Mouse (Mus musculus): Measurements from ENCODE around the gene Ube2d3.
"Not testable (repeated sequence)": the region's sequence is repeated elsewhere in the genome, so short reads cannot be mapped to it uniquely, and the experiment has no call there.

The Ube2d3 gene

DNA sequence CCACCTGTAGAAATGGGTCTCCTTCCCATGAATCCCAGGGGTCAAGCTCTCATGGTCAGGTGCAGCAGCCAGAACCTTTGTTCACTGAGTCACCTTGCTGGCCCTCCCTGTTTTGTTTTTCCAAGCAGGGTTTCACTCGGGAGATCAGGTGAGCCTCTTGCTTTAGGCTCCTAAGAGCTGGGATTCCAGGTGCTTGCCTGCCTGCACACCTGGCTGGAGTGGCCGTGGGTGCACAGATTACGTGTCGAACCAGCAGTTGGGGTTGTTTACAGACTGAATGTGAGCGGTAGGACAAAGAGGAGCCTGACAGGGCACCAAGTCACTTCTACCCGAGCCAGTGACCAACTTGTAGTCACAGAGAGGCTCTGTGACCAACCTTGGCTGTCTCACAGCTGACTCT lies 53.2 kb downstream of the Ube2d3 start:
- no peak for DNase-seq (ENCODE audit: low spot score)

DNA sequence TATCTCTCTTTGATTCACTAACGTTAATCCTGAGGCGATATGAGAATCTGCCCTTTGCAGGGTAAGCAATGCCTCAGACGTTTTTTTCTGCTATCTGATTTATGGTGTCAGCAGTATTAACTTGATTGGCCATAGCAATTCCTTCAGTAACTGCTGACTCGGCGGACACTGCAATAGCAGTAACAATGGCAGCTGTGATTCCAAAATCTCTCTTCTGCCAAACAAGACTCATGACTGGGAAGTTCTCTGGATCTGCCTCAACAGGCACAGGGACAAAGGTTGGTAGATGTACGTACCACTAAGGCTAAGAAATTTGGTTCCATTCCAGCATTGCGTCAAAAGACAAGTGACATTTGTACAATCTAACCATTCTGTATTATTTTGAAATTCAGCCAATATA lies 55.4 kb downstream of the Ube2d3 start:
- not testable (repeated sequence) for DNase-seq (ENCODE audit: low spot score)

GRCm38 (mm10) chr3:135497956-135498355 lies 60.0 kb downstream of the Ube2d3 start:
- DNase-seq (ENCODE audit: low spot score) = not testable (repeated sequence)

DNA sequence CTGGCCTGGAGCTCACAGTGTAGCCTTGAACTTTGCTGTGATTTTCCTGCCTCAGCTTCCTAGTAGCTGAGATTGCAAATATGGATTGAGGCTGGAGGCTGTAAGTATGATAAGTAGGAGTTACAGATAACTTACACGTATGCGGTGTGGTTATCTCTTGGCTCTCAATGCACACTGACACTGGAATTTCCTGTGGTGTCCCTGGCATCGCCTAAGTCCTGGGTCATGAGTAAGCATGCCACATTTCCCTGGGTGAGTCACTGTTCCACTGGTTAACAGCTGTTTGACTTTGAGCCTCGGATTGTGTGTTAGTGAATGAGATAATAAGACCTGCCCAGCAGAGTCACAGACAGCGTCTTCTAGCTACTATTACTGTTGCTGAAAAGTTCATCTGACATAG lies 60.9 kb downstream of the Ube2d3 start:
- no peak for DNase-seq (ENCODE audit: low spot score)

DNA sequence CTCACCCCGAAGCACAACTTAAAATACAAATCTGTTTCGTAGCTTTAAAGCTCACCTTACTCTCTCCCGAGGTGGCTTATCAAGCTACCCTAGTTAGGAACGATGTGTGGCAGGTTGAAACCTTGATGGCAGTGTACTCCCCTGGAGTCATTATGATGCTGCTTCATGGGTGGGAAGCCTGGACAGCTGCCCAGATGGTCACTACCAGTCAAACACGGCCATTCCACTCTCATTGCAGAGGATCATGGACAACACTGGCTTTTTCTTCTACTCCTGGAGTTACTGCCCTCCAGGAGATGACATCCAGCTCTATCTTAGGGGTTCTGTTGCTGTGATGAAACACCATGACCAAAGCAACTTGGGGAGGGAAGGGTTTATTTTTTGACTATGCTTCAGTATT lies 65.2 kb downstream of the Ube2d3 start:
- DNase-seq (ENCODE audit: low spot score) = no peak

- DNase-seq (ENCODE audit: low spot score) = no peak
These were observed 67.5 kb downstream of the Ube2d3 start for GRCm38 (mm10) chr3:135505369-135505909.

DNA sequence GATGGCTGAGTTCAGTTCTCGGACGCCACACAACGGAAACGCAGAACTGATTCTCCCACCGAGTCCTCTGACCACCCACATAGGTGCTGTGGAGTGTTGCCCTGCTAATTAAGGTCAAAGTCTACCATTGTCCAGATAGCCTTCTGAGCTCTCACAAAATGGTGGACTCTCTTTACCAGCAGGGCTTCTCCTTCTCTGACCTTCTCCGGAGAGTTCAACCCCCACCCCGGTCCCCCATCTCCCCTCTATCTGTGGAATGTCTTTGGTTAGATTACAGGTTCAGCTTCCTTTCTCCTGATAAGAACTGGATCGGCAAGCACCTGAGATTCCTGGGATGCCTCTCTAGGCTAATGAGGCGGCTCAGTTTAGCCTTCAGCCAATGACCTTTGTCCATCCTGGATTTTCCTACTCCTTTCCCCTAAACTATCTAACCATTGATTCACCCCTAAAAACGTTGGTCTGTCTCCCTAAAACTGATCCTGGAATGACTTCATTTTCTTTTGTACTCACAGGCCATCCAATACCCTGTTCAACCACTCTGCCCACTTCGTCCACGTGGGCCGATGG lies 68.0 kb downstream of the Ube2d3 start:
- DNase-seq (ENCODE audit: low spot score) = no peak

GRCm38 (mm10) chr3:135507506-135507905 lies 69.6 kb downstream of the Ube2d3 start:
- DNase-seq (ENCODE audit: low spot score) = no peak

DNA sequence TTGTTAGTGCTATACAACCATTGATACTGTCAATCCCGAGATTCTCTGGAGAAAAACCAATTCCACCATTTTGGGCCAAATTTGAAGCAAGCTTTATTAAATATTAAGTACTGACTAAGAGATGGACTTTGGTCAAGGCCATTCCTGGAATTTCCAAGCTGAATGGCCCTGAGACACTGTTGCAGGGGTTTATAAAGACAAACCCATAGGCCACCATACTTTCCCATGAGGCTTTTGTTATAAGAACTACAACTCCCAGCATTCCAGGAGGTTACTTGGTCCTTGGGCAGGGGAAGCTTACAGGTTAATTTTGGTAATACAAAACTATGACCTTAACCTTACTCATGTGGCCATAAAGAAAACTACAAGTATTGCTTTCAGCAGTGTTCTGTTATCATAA lies 70.2 kb downstream of the Ube2d3 start:
- DNase-seq (ENCODE audit: low spot score) = no peak

DNA sequence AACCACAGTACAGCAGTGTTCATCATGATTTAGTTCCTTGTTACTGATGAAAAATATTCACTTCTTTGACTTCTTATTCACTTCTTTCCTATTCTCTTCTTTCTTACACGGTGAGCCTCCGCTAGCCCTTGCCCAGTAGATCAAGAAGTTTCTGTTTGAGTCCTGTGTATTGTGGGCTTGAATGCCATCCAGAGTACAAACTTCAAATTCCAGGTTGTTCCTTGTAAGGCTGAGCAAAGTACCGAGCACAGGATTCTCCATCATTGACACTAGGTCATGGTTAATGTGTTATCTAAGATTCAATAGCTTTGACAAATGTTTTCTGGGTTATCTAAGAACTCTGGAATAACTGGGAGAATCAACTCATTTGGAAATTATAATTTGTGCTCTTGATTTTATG lies 72.4 kb downstream of the Ube2d3 start:
- no peak for DNase-seq (ENCODE audit: low spot score)

DNA sequence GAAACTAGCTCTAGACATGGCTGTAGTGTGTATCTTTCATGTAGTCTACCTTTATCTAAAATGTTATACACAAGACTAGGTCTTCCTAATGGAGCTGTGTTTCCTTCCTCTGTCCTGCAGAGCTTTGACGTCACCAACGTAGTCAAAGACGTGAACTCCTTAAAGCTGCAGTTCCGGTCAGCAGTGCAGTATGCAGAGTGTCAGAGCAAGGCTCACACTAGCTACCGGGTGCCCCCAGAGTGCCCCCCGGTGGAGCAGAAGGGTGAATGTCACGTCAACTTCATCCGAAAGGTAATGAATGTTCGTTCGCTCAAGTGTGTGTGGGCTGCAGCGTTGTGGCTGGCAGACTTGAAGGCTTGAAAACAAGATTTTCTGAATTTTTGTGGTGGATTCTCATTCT lies 73.7 kb downstream of the Ube2d3 start:
- no peak for DNase-seq (ENCODE audit: low spot score)

DNA sequence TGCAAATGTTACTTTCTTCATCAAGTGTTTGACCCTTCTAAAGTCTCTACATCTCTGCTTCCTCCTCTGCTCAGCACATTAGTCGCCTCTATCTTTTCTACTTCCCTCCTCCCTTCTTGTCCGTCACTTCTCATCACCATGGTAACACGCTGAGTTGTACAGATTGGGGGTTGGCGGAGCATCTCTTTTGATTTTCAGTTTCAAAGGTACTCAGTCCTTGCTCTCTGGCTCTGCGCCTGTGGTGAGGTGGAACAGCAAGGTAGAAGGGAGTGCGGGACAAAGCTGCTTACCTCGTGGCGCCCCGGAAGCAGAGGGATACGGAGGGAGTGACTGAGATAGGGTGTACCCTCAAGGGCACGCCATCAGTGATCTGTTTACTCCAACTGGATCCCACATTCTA lies 75.3 kb downstream of the Ube2d3 start:
- DNase-seq (ENCODE audit: low spot score) = no peak

GRCm38 (mm10) chr3:135513800-135514425 lies 76.0 kb downstream of the Ube2d3 start:
- no peak for DNase-seq (ENCODE audit: low spot score)

DNA sequence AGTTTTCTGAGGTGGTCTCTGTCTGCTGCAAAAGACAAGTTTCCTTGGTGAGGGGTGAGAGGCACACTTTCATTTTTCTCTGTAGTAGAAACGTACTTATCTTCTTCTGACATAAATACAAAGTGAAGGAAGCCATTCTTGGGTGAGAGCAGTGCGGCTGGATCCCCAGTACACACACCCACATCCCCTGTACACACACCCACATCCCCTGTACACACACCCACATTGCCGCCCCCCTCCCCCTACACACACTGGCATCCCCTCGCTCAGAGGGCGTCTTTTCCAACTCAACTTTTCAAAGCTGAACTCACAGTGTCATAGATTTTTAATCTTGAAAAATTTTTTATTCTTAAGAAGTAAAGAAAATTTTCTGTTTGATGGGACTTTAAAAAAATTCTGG lies 77.3 kb downstream of the Ube2d3 start:
- no peak for DNase-seq (ENCODE audit: low spot score)

DNA sequence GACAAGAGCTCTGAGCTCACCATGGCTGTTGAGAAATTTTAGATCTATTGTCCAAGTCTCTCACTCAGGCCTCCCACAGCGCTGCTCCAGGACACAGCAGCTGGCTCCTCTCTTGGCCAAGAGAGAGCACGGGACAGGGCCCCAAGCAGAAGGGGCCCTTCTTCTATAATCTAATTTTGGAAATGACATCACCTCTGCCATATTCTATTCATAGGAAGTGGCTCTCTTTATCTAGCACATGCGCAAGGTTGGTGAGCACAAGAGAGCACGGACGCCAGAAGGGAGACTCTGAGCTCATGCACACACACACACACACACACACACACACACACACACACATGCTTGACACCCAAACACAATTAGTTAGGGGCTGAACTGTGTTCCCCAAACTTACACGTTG lies 78.9 kb downstream of the Ube2d3 start:
- DNase-seq (ENCODE audit: low spot score) = no peak

Measured in urinary bladder, postnatal 10 days (tissue).